Mouse (Mus musculus) kidney, adult 2 months (tissue): ENCODE measurements around the gene Cnpy4. TPM values are rescaled to one million over a fixed set of nuclear protein-coding genes. Genes with fewer than 3 reads are reported as not detected.
"Not testable (repeated sequence)": the region's sequence is repeated elsewhere in the genome, so short reads cannot be mapped to it uniquely, and the experiment has no call there.

ENCODE experiments used
- DNase-seq: peaks from one replicate; pipeline ENCODE4 v3.0.0; 2021
- H3K27ac ChIP-seq: fragments of 200-500 bp; 2 replicates; pipeline ENCODE4 v1.5.1; 2012; ENCODE audit warnings: low read depth, low read length, control low read depth, inconsistent platforms; ENCODE audit not compliant: insufficient read depth
- H3K27me3 ChIP-seq: fragments of 200-500 bp; replicated peaks from 2 replicates; pipeline ENCODE4 v1.6.1; 2012; ENCODE audit warnings: mild to moderate bottlenecking, moderate library complexity, low read length, inconsistent platforms; ENCODE audit not compliant: control insufficient read depth, insufficient read depth
- H3K36me3 ChIP-seq: fragments of 200-500 bp; 2 replicates; pipeline ENCODE4 v1.6.1; 2012; ENCODE audit warnings: mild to moderate bottlenecking, moderate library complexity, low read length, inconsistent platforms; ENCODE audit not compliant: control insufficient read depth, insufficient read depth
- H3K4me1 ChIP-seq: fragments of 200-500 bp; 2 replicates; pipeline ENCODE4 v1.6.1; 2011; ENCODE audit warnings: low read length; ENCODE audit not compliant: control insufficient read depth, insufficient read depth
- H3K4me3 ChIP-seq: fragments of 200-500 bp; 2 replicates; pipeline ENCODE4 v1.5.1; 2011; ENCODE audit warnings: mild to moderate bottlenecking, low read depth, low read length, control low read depth; ENCODE audit not compliant: insufficient read depth
- CTCF ChIP-seq: fragments of 200-500 bp; conservative IDR thresholded peaks from 2 replicates; pipeline ENCODE4 v1.5.1; 2011; ENCODE audit warnings: low read depth, mild to moderate bottlenecking, control low read depth, low read length, moderate library complexity, mixed read lengths; ENCODE audit not compliant: insufficient read depth, insufficient read length
- POLR2A ChIP-seq: fragments of 200-500 bp; IDR thresholded peaks from one replicate; pipeline ENCODE4 v1.6.1; 2011; ENCODE audit warnings: low read depth, low read length, control low read depth
- WGBS: fragments of 180-500 bp; shearing (Covaris S2); methylation state at CpG from one replicate; pipeline ENCODE4 v1.1.7; 2018; 5-methylcytosine and 5-hydroxymethylcytosine counted together
- polyA plus RNA-seq: library from polyadenylated mRNA; depleted of rRNA; stranded (reverse); fragments of >200 nt; gene quantifications from 2 replicates; pipeline ENCODE4 v1.2.3, GENCODE M21; 2012

Cnpy4 gene
- polyA plus RNA-seq, 1 experiment: 5.7 TPM

DNA sequence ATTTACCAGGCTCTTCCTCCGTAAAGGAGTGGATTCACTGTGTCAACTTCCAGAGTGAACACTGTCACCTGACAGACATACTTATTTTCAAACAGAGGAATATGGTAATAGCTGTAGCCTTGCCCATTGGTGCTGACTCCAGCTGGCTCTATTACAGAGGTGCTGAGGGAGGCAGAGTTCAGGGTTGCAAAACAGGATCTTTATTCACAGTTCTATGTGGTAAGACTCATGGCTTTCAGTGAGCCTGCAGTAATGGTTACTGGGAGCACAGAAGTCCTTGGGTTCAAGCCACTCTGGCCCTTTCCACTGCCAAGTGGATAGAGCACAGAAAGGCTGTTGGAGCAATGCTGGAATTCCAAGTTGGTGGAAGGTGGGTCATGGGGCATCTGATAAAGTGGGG is 20.0 kb downstream of the Cnpy4 start:
- Histone ChIP-seq H3K27me3 (no peaks in the 10 kb centered on the region), H3K4me3 (no peak overlapping the region), H3K4me1 (no peaks in the 10 kb centered on the region), H3K27ac (no peak overlapping the region), H3K36me3 (no peaks in the 10 kb centered on the region)
- DNase-seq: no peak
- TF ChIP-seq CTCF (no peak), POLR2A (no peak)
- 83% methylated on average over 1 of the region's 1 CpGs for WGBS

DNA sequence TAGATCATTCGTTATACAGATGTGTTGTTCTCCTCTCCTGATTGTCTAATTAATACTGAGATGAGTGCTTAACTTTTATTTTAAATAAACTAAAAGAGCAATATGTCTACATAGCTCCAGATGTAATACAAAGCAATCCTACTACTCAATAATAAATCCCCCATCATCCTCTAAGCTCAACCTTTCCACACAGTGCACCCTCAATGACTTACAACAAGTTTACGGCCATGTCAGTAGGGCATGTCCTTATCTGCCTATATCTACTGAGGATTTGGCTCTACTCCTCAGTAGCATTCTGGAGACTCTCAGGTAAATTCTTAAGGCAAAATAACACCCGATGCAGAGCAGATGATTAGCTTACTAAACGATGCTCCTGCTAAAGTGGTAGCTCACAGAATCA is 20.6 kb downstream of the Cnpy4 start:
- H3K4me3 ChIP-seq: no peak overlapping the region
- no peak for DNase-seq
- 76% methylated on average over 4 of the region's 4 CpGs for WGBS
- no peaks in the 10 kb centered on the region for H3K4me1 ChIP-seq
- no peaks in the 10 kb centered on the region for H3K36me3 ChIP-seq
- H3K27me3 ChIP-seq: no peaks in the 10 kb centered on the region
- TF ChIP-seq POLR2A (no peak), CTCF (no peak)
- H3K27ac ChIP-seq: no peak overlapping the region

DNA sequence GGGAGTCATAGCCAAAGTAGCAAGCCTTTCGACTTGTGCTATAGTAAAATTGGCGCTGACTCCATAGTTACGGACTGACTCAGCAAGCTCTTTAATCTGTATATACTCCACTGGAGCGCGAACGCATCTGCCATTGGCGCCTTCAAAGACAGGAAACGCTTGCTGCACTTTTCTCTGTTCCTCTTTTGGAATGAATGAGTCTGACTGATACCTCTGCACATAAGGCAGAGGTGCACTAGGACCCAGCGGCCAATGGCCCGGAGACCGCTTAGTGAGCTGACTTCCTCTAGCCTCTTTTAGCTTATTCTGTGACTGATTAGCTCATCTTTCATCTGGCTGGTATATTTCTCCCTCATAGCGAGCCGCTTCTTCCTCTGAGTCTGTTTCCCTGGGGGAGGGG is 29.3 kb downstream of the Cnpy4 start:
- not testable (repeated sequence) for H3K27me3 ChIP-seq, H3K4me1 ChIP-seq, H3K27ac ChIP-seq, H3K36me3 ChIP-seq, DNase-seq, H3K4me3 ChIP-seq
- WGBS: 91% methylated on average over 13 of the region's 13 CpGs

DNA sequence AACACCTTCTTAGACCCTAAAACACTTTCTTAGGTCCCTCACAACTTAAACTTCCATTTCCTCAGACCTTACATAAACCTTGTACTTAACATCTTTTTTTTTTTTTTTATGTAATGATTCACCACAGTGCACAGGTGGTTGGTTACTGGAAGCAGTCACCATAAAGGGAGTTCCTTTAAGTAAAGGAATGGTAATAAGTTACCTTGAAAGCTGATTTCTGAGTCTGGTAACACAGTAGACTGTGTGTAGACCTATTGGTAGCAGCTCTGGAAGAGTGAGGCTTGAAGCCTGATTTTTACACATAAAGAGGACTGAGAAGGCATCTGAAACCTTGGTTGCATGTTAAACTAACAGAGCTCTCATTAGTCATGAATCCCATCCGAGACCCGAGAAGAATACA is 32.6 kb downstream of the Cnpy4 start:
- Histone ChIP-seq H3K27me3 (no peaks in the 10 kb centered on the region), H3K4me3 (no peak overlapping the region), H3K27ac (no peak overlapping the region), H3K36me3 (no peaks in the 10 kb centered on the region), H3K4me1 (0 out of 2 replicates have a peak, but pooled peaks cover 3% of the 10 kb centered on the region)
- DNase-seq: peak; percentile 20
- TF ChIP-seq CTCF: no peak
- TF ChIP-seq POLR2A: no peak
- 8% methylated on average over 2 of the region's 2 CpGs for WGBS

- Histone ChIP-seq H3K4me1 (0 out of 2 replicates have a peak, but pooled peaks cover 3% of the 10 kb centered on the region), H3K4me3 (no peak overlapping the region), H3K36me3 (no peaks in the 10 kb centered on the region), H3K27me3 (no peaks in the 10 kb centered on the region), H3K27ac (no peak overlapping the region)
- TF ChIP-seq CTCF: peak; percentile 92
- no peak for TF ChIP-seq POLR2A
- WGBS: 12% methylated on average over 4 of the region's 4 CpGs
- DNase-seq: peak; percentile 94
Observed at GRCm38 (mm10) chr5:138222111-138222510, 34.8 kb downstream of the Cnpy4 start.

- no peak overlapping the region for H3K27ac ChIP-seq
- WGBS: 53% methylated on average over 3 of the region's 3 CpGs
- H3K4me3 ChIP-seq: no peak overlapping the region
- H3K36me3 ChIP-seq: no peaks in the 10 kb centered on the region
- H3K27me3 ChIP-seq: no peaks in the 10 kb centered on the region
- H3K4me1 ChIP-seq: 0 out of 2 replicates have a peak, but pooled peaks cover 3% of the 10 kb centered on the region
- DNase-seq: no peak
- no peak for TF ChIP-seq POLR2A
- TF ChIP-seq CTCF: no peak
Observed at GRCm38 (mm10) chr5:138223287-138223686, 36.0 kb downstream of the Cnpy4 start.

GRCm38 (mm10) chr5:138225700-138226099 is 38.4 kb downstream of the Cnpy4 start, which contains the start of gene Nxpe5:
TSS of gene Nxpe5 (plus strand) at chr5:138225898.
- H3K36me3 ChIP-seq: no peaks in the 10 kb centered on the region
- no peak for TF ChIP-seq CTCF
- TF ChIP-seq POLR2A: no peak
- no peaks in the 10 kb centered on the region for H3K4me1 ChIP-seq
- H3K27ac ChIP-seq: no peak within 1 kb of the TSS
- no peak within 1 kb of the TSS for H3K4me3 ChIP-seq
- WGBS: 66% methylated on average over 2 of the region's 2 CpGs
- H3K27me3 ChIP-seq: no peaks in the 10 kb centered on the region
- DNase-seq: no peak

GRCm38 (mm10) chr5:138226491-138226890 is 39.2 kb downstream of the Cnpy4 start:
- H3K36me3 ChIP-seq: no peaks in the 10 kb centered on the region
- no peak for TF ChIP-seq POLR2A
- no peak for TF ChIP-seq CTCF
- H3K27me3 ChIP-seq: no peaks in the 10 kb centered on the region
- no peak for DNase-seq
- WGBS: 81% methylated on average over 4 of the region's 4 CpGs
- H3K4me3 ChIP-seq: no peak overlapping the region
- H3K4me1 ChIP-seq: no peaks in the 10 kb centered on the region
- no peak overlapping the region for H3K27ac ChIP-seq
